Mouse (Mus musculus): Measurements from ENCODE around the gene Adam19.
"Not testable (repeated sequence)": the region's sequence is repeated elsewhere in the genome, so short reads cannot be mapped to it uniquely, and the experiment has no call there.

The Adam19 gene

DNA sequence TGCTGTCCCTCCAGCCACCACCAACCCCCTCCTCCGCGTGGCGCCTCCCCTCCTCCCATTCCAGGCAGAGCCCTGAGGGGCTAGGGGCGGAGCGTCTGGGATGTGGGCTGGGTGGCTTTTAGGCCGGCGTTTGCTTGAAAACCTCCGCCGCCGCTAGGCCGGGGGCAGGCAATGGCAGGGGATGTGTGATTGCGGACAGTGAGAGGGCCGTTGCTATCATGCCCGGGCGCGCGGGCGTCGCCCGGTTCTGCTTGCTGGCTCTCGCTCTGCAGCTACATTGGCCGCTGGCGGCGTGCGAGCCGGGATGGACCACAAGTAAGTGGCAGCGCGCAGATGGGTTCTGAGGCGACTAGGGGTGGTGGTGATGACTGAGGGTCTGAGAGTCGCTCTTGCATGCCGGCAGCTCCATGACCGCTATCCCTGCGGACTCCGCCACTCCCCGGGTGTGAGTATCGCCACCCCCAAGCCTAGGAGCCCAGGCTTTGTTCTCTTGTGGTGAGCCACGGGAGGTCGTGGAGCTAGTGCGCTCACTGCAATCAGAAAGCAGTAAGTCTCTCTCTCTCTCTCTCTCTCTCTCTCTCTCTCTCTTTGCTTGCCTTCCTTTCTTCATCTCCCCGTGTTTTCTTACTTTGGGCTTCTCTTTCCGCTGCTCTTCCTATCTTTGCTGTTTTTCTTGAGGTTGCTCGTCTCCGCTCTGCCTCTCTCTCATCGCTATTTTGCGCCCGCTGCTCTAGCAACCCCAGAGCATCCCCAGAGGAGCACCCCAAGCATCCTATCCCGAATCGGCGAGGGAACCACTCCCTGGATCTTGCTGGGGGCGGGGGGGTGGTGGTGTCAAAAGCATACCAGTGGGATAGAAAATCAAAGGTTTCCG is at the start of gene Adam19:
Adam19 (plus strand) TSS at position 97 of the 874 bp plus-strand sequence.
- DNase-seq = peak; percentile 70 to 76

DNA sequence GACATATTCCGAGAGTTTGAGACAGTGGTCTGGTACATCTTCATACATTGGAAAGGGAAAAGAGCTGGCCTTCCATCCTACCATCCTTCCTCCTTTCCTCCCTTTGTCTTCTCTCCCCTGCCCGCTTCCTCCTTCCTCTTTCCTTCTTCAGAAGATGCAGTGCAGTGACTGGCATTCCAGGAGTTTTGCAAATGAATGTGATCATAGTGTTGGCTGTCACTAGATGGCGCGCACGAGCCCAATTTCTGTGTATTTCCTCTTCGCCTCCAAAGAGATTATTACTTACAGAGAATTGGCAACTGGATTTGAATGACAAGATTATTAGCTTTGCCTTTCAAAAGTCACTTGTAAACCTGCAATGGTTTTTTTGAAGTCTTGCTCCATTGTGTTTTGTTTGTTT is 39.7 kb upstream of the Adam19 start:
- DNase-seq = peak; percentile 66 to 68

DNA sequence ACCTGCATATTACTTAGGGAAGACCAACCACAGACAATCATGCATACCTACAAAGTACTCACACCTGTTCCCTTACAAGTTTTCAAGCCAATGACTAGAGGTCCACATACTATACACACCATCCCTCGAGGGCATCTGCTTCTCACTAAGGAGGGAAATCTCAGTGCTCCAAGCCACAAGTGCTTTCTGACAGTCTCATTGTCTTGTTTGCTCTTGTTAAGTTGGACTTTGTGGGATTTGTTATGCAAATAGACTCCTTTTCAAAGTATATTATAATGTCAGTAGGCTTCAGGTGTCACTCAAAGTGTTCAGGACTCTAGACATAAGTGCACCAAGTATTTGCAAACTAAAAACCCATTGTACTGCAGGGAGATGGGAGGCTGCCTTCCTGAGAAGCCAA is 35.5 kb upstream of the Adam19 start:
- DNase-seq = no peak

DNA sequence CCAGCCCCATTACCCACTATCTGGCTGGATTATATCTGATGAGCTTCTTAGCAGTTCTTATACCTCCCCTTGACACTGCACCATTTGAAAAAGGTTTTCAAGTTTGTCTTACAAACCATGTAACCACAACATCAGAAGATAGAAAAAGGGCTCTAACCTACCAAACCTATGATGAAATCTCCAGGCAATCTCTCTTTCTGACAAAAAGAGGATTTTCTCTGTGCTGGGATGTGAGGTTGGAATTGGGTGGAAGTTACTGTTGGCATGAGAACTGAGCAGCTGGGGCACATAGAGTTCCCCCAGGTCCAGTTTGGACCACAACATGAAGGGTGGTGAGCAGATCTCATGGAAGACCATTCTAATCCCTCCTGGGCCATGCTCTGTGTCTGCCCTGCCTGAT is 33.9 kb upstream of the Adam19 start:
- no peak for DNase-seq

DNA sequence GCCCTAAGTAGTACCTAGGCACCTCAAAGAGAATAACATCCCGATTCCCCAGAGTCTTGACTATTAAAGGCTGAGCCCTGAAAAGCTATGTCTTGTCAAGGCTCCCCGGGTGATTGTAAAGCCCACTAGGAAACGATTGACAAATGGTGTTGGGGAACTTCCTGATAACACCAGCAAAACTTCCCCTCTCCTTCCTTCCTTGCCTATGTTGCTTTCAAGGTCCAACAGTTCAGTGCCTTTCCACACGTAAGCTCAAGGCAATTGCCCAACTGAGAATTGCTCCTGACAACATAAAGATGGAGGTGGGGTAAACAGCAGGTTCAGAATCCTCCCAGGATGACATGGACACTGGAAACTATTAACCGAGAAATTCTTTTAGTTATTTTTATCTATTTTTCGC is 32.8 kb upstream of the Adam19 start:
- no peak for DNase-seq

DNA sequence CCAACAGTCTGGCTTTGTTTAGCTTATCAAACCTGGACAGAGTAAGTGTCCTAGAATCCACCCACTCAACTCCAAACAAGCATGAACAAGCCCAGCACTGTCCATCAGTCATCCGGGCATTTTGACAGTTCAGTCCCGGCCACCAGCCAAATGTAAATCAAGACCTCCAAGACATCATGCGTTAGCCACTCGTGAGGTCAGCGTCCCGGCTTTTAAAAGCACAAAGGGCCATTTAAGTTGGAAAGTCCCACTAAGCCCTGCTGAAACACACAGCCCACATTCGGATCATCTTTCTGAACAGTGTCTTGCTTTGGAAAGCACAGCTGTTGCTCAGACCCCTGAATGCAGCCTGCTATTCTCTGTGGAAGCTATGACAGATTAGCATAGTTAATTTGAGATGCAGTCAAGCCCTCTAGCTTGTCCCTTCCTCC is 29.8 kb upstream of the Adam19 start:
- peak in 1 of 2 experiments; percentile 9 for DNase-seq

DNA sequence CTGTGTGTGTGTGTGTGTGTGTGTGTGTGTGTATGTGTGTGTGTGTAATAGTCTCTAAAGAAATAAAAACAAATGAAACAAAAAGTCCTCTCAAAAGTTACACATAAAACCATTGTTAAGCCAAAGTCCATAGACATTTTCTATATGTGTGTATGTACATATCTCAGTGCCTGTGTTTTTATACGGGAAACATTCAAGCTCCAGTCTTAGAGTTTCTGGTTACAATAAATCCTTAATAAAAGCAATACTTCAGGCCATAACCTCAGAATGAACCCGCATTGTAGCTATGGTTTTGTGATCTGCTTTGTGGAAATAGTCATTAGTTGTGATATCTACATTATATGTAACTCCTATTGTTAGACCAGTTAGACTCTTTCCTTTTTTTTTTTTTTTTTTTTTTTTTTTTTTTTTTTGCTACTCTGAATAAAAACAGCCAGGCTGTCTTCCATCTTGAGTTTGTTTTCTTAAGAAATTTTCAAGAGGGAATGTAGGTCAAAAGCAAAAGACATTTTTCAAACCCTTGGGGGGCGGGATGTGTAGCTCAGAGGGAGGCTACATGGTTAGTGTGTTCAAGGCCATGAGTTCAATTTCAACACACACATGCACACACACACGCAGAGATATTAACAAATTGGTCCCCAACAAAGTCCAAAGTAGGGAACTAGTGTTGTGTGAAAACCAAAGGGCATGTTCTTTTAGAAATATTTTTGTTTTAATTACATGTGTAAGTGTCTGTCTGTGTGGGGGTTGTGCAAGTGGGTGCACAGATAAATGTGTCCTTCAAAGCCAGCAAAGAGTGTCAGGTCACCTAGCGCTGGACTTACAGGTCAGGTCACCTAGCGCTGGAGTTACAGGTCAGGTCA is 27.6 kb upstream of the Adam19 start:
- DNase-seq = no peak

DNA sequence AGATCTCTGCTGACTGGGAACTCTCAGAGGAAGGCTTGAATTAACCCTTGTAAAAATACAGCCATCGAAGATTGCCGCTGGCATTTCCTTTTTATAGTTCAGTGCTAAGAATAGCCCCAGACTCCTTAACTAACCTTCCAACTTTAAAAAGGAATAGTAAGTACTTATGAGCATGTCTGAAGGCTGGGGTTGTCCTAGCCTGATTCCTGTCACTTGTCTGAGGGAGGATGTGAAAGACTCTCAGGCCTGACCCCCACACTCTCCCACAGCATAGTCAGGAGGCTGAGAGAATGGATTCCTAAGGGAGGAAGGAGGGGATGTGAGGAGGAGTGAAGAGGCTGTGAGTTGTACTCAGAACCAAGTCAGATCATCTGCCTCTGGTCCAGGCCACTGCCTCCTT is 26.3 kb upstream of the Adam19 start:
- DNase-seq = no peak

DNA sequence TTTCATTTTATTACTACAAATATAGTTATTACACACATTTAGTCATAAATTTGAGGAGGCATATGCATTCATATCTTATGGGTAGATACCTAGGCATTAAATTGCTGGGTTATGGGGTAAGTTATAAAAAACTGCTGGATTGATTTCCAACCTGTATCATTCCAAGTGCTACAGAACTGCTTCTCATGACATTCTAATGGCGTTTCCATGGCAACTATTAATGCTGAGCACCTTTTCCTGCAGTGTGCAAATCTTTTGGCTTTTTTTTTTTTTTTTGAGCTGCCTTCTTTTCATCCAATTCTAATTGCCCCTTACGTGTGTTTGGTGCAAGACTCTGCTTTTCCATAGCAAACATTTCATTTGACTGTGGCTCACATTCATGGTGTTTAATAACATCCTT is 25.8 kb upstream of the Adam19 start:
- DNase-seq = no peak

DNA sequence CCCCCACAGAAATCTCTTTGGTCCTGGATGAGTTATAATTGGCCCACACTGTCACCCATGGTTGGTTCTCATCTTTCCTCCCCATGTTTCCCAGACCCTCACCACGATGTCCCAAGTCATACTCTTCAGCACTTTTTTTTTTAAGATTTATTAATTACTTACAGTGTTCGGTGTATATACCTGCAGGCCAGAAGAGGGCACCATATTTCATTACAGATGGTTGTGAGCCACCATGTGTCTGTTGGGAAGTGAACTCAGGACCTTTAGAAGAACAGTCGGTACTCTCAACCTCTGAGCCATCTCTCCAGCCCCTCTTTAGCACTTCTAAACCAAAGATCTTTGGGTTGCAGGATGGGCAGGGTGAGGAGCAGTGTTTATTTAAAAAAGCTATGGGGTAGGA is 24.3 kb upstream of the Adam19 start:
- DNase-seq = no peak

DNA sequence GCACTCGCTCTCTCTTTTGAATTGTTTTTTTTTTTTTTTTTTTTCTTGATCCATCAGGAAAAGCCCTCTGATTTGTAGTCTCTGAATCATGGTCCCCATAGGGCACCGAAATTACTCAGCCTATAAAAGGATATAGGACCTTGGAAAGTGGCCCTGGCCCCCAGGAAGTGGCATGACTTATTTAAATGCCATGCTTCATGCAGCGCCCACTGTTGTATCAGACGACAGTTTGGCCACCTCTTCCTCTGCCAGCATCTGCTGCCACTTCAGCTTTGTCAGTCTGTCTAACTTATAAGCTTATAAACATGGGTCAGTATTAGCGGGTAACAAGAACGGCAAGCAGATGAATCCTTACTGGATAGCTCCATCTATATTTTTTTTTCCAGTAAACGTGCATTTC is 22.8 kb upstream of the Adam19 start:
- no peak for DNase-seq

DNA sequence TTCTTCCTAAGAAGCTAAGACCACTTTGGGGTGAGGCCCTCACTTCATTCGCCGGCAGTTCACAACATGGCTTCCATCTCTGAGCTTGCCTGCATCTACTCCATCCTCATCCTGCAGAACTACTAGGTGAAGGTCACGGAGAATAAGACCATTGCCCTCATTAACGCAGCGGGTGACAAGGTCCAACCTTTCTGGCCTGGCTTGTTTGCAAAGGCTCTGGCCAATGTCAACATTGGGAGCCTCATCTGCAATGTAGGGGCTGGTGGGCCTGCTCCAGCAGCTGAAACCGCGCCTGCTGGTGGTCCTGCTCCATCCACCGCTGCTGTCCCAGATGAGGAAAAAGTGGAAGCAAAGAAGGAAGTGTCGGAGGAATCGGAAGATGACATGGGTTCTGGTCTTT is 19.4 kb upstream of the Adam19 start:
- no peak for DNase-seq

DNA sequence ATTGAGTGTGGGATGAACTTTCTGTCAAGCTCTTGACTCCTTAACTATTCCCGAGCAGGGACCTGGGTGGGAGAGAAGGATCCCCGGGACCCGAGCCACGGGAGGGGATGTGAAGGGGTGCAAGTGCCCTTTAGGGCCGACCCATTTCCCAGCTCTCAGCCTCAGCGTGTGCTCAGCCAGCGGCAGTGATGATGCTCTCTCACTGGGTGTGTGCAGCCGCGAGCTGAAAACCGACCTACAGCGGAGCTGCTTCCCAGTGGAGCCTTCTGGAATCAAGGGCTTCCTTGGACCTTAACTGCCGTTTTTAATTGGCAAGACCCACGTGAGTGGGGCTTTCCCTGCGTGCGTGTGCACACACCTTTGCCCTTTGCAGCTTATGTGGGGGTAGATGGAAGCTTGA is 16.9 kb upstream of the Adam19 start:
- DNase-seq = no peak

DNA sequence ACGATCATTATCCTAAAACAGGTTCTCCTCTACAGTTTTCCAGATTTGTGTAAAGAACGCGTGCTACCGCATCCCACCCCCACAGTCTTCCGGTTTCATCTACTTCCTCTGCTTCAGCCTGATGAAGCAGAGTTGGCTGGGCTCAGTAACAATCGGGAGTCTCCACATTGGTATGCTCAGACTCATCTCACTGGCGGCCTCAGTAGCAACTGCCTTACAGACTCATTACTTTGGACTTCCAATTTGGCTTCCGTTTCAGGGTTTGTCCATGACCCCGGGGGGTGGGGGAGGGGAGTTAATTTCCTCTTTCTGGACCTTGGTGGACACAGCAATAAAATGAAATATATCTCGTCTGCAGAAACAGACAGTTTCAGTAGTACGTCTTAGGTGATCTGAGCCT is 16.5 kb upstream of the Adam19 start:
- no peak for DNase-seq

DNA sequence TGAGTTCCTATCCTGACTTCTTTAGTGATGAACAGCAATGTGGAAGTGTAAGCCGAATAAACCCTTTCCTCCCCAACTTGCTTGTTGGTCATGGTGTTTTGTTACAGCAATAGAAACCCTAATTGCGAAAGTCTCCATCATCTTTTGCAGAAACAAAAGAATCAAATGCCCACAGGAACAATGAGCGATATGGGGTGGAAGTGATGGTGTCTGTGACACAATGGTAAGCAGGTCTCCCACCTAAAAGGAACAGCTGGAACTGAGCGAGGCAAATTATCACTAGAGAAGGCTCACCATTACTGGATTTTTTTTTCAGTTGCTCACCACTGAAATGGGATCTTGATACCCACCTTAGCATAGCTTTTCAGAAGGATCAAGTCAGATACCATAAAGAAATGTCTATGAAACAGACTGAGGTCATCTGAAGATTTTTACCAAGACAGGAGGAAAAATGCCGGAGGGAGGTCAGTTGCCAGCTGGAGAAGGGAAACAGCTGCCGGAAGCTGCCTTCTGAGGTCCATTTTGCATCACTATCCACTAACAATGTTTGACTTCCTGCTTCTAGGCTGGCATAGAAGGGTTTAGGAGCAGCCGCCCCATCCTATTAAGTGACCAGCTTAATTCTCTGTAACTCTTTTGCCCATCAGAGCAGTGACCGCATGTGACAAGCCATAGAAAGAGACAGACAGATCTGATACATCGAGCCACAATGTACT is 14.8 kb upstream of the Adam19 start:
- no peak for DNase-seq

DNA sequence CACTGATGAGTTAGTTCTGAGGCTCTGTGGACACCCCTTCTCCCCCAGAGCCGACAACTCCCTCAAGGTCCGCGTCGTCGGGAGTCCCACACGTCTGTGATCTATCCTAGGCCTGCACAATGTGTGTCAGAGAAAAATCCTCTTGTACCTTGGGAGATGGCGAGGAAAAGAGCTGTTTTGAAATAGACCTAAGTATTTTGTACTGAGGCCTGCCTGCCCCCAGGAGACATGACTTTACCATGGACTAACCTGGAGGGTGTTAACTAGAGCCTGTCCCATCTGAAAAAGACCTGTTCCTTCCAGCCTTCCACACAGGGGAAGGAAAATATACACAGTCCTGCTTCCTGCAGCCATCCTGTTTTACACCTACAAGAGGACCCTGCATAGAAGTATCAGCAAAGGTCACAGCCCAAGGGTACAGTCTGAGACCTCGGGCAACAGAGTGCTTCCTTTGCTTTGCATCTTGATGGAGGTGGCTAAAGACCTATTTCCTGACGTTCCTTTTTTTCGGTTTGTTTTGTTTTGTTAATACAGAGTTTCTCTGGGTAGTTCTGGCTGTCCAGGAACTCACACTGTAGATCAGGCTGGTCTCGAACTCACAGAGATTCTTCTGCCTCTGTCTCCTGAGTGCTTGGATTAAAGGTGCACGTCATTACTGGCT is 14.1 kb upstream of the Adam19 start:
- DNase-seq = no peak

DNA sequence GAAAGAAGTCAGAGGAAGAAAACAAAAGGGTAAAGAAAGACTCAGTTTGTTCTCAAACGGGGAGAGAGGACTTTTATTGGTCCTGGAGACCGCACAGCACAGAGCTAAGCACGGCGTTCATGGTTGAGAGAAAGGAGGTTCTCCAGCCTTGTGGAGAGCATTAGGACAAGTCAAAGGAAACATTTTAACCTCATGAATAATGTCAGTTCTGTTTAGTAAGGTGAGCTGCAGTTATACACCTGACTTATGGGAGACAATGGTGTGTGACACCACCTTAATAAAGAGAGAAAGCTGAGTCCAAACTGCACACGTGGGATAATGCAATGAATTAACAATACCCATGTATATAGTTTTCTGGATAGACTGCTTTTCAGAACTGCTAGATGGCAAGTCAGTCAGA is 11.0 kb upstream of the Adam19 start:
- DNase-seq = no peak

DNA sequence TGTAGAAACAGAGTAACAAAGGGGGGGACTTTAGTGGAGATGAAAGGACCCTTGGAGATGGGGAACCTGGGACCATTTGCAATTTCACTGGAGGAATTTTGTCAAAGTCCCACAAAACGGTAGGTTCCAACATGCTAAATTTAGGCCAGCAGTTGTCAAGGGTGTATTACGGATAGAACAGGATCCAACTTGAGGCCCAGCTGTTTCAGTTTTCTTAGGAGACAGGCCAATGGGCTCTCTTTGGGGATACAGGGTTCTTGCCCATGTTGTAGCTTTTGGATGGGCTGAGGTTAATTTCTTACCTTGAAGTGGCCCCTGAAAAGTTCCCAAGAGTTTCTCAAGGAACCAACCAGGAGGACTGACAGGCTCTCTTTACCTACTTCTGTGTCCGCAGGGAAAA is 8.5 kb upstream of the Adam19 start:
- DNase-seq = no peak

DNA sequence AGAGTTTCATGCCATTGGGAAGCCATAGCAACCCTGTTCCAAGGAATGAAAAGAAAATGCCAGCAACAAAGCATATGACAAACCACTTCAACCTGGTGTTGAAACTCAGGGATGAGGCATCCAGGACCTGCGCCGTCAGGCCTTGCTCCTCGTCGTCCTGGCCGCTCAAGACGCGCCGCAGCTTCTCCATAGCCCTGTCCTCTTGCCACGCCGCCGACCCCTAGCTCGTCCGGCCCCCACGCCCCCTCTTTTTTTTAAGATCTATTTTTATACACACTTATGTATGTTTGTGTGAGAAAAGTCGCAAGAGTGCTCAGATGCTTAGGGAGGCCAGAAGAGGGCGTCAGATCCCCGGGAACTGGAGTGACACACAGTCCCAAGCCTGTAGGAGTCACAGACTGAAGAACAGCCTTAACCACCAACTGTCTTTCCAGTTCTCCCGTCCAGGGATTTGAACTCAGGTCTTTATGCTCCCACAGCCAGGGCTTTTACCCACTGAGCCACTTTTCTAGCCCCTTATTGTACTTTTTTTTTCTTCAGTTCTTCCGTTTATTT is 3.6 kb upstream of the Adam19 start, which contains the start of gene Gm12166:
Gm12166 (minus strand) TSS at position 217 of the 555 bp plus-strand sequence.
- DNase-seq = peak; percentile 66 to 68

DNA sequence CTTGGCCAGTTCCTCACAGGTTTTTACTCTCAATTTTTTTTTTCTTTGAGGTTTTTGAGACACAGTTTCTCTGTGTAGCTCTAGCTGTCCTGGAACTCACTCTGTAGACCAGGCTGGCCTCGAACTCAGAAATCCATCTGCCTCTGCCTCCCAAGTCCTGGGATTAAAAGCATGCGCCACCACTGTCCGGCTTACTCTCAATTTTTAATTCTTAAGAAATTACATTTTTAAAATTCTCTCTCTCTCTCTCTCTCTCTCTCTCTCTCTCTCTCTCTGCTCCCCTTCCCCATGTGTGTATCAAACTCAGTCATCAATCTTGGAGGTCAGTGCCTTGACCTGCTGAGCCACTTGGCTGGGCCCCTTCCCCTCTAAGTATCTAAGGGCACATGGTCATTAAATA is 2.3 kb upstream of the Adam19 start:
- DNase-seq = not testable (repeated sequence)

DNA sequence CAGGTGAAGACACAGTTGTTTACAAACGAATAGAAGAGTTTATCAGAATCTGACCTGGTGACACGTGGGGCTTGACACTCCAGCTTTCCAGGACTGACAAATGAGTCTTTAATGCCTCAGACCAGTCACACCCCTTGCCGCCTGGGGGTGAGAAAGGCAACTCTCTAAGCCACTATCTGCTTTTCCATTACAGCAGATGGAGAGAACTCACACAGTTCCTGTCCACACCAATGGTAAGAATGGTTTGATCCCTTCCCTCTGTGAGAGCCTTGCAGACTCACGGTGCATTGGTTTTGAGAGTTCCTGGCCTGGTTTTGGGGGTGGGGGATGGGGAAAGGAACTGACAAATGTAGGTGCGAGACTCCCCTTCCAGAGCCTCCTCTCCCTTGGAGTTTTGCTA is 1.5 kb upstream of the Adam19 start:
- DNase-seq = no peak
